27 mouse cellular contexts compared by ENCODE assay signal in the genomic region with DNA sequence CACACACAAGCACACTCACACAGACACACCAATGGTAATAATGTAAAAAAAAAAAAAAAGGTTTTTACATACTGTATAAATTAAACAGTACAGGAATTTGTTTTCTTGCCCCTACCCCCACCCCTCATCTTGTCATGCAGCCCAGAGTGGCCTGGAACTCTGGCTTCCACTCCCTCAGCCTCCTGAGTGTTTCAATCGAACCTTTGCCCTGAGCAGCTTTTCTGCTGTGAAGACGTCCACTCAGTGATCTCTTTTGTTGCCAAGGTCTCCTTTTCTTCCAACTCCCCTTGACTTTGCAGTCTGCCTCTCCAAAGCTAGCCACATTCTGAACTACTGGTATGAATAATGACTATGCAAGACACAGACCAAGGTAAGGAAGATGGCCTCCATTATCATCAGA. TPM values are rescaled to one million over a fixed set of nuclear protein-coding genes. Genes with fewer than 3 reads are reported as not detected.
A peak's percentile ranks its signal among the peaks of the same experiment; 100 is the strongest.
DNase-seq lines count a peak whose midpoint lies in the region; ATAC-seq and TF ChIP-seq lines count a peak whose summit lies in the region.
"Had no signal": no experiment of that assay in that cellular context is flagged by ENCODE, and none has a peak within 500 bp of the region (broad histone marks: within the 10 kb centered on the region; RNA-seq: fewer than 3 reads in every experiment).

No protein-coding gene starts in this region.

- ATAC-seq in forebrain, embryonic 11.5 days (replicated peaks; ENCODE audit: low FRiP score), result 0 out of 2 replicates have a peak, but pooled peaks have one; percentile 4
- ATAC-seq in forebrain, embryonic 14.5 days, result no peak
- no peak for ATAC-seq in kidney, embryonic 16.5 days (ENCODE audit: low FRiP score, low TSS enrichment)
- ATAC-seq in midbrain, embryonic 11.5 days (ENCODE audit: low FRiP score), result no peak
- ATAC-seq in midbrain, embryonic 13.5 days, result no peak
- ATAC-seq: activated CD4-positive, CD25-positive, alpha-beta regulatory T cell, adult 4 months; CD4-positive, CD25-positive, alpha-beta regulatory T cell, adult 4 months; forebrain, embryonic 15.5 days; forebrain, postnatal 0 days; Patski had no signal

- 71% methylated on average over 2 of the region's 2 CpGs for WGBS in forebrain, embryonic 11.5 days
- 63% methylated on average over 2 of the region's 2 CpGs for WGBS in forebrain, embryonic 14.5 days
- WGBS in kidney, adult 2 months, result 48% methylated on average over 2 of the region's 2 CpGs
- 46% methylated on average over 2 of the region's 2 CpGs for WGBS in kidney, embryonic 16.5 days
- 71% methylated on average over 2 of the region's 2 CpGs for WGBS in midbrain, embryonic 11.5 days
- WGBS in midbrain, embryonic 13.5 days, result 54% methylated on average over 2 of the region's 2 CpGs

- no peaks in the 10 kb centered on the region for H3K9me3 ChIP-seq in forebrain, embryonic 11.5 days (ENCODE audit: control insufficient read depth, low read length)
- no peaks in the 10 kb centered on the region for H3K9me3 ChIP-seq in forebrain, embryonic 14.5 days (replicated peaks; ENCODE audit: control insufficient read depth, low read length)
- H3K9me3 ChIP-seq in kidney, embryonic 16.5 days (ENCODE audit: low read length), result no peaks in the 10 kb centered on the region
- H3K9me3 ChIP-seq in midbrain, embryonic 11.5 days (ENCODE audit: control insufficient read depth, low read length), result no peaks in the 10 kb centered on the region
- H3K9me3 ChIP-seq in midbrain, embryonic 13.5 days, result no peaks in the 10 kb centered on the region; the same call in 1 of the 2 replicates
- H3K9me3 ChIP-seq: embryonic facial prominence, embryonic 10.5 days; embryonic facial prominence, embryonic 12.5 days; forebrain, embryonic 12.5 days; forebrain, embryonic 15.5 days; G1E had no signal

- 0 out of 2 replicates have a peak, but pooled peaks cover 2% of the 10 kb centered on the region for H3K4me1 ChIP-seq in forebrain, embryonic 11.5 days (replicated peaks; ENCODE audit: control insufficient read depth, insufficient read depth, low read length)
- H3K4me1 ChIP-seq in forebrain, embryonic 14.5 days (ENCODE audit: control insufficient read depth, insufficient read depth, low read length), result no peaks in the 10 kb centered on the region
- no peaks in the 10 kb centered on the region; the same call in 1 of the 2 replicates for H3K4me1 ChIP-seq in kidney, adult 2 months (ENCODE audit: control insufficient read depth, insufficient read depth, low read length)
- 0 out of 2 replicates have a peak, but pooled peaks cover 2% of the 10 kb centered on the region for H3K4me1 ChIP-seq in kidney, embryonic 16.5 days (ENCODE audit: insufficient read depth, low read length)
- H3K4me1 ChIP-seq in midbrain, embryonic 11.5 days (ENCODE audit: control insufficient read depth, insufficient read depth, low read length), result no peaks in the 10 kb centered on the region
- 0 out of 2 replicates have a peak, but pooled peaks cover 2% of the 10 kb centered on the region for H3K4me1 ChIP-seq in midbrain, embryonic 13.5 days (replicated peaks)
- H3K4me1 ChIP-seq: embryonic facial prominence, embryonic 12.5 days; forebrain, embryonic 15.5 days had no signal

- no peak overlapping the region for H3K4me3 ChIP-seq in forebrain, embryonic 11.5 days (ENCODE audit: low read depth, low read length)
- no peak overlapping the region for H3K4me3 ChIP-seq in forebrain, embryonic 14.5 days (ENCODE audit: low read depth, low read length)
- H3K4me3 ChIP-seq in kidney, adult 2 months (ENCODE audit: insufficient read depth, low read depth, low read length), result no peak overlapping the region
- H3K4me3 ChIP-seq in kidney, embryonic 16.5 days (ENCODE audit: low read length), result no peak overlapping the region
- H3K4me3 ChIP-seq in midbrain, embryonic 11.5 days (ENCODE audit: low read depth, low read length), result no peak overlapping the region
- H3K4me3 ChIP-seq in midbrain, embryonic 13.5 days (replicated peaks), result no peak overlapping the region
- H3K4me3 ChIP-seq: embryonic facial prominence, embryonic 10.5 days; embryonic facial prominence, embryonic 12.5 days; forebrain, embryonic 12.5 days; forebrain, embryonic 15.5 days had no signal

- H3K4me2 ChIP-seq in forebrain, embryonic 11.5 days (ENCODE audit: low read depth, low read length, severe bottlenecking), result no peak overlapping the region
- no peak overlapping the region for H3K4me2 ChIP-seq in forebrain, embryonic 14.5 days (ENCODE audit: low read length)
- H3K4me2 ChIP-seq in kidney, embryonic 16.5 days (replicated peaks; ENCODE audit: low read depth, low read length), result no peak overlapping the region
- no peak overlapping the region for H3K4me2 ChIP-seq in midbrain, embryonic 11.5 days
- no peak overlapping the region for H3K4me2 ChIP-seq in midbrain, embryonic 13.5 days (replicated peaks)
- H3K4me2 ChIP-seq: embryonic facial prominence, embryonic 12.5 days; forebrain, embryonic 12.5 days; forebrain, embryonic 15.5 days had no signal

- H3K27ac ChIP-seq in forebrain, embryonic 11.5 days (ENCODE audit: low read depth, low read length), result no peak overlapping the region
- no peak overlapping the region for H3K27ac ChIP-seq in forebrain, embryonic 14.5 days (ENCODE audit: low read depth, low read length)
- H3K27ac ChIP-seq in kidney, adult 2 months (ENCODE audit: insufficient read depth, low read depth, low read length), result peak overlapping the region; percentile 35; the same call in 1 of the 2 replicates
- no peak overlapping the region for H3K27ac ChIP-seq in kidney, embryonic 16.5 days (ENCODE audit: low read length)
- no peak overlapping the region for H3K27ac ChIP-seq in midbrain, embryonic 11.5 days (ENCODE audit: low read depth, low read length)
- H3K27ac ChIP-seq in midbrain, embryonic 13.5 days, result no peak overlapping the region
- H3K27ac ChIP-seq: embryonic facial prominence, embryonic 10.5 days; embryonic facial prominence, embryonic 12.5 days; forebrain, embryonic 12.5 days; forebrain, embryonic 15.5 days had no signal

- DNase-seq in forebrain, embryonic 11.5 days (ENCODE audit: low spot score), result no peak
- no peak for DNase-seq in forebrain, embryonic 14.5 days (ENCODE audit: low spot score)
- DNase-seq in kidney, adult 2 months, result peak; percentile 69
- peak; percentile 79 for DNase-seq in midbrain, embryonic 11.5 days (ENCODE audit: low spot score, missing footprints)
- DNase-seq: adrenal gland, adult 8-10 months; adrenal gland, postnatal 14 days; adrenal gland, postnatal 36 days; B cell, adult 2 months; cerebellum, adult 11-12 months; cerebellum, adult 2 months; cerebellum, adult 9-10 months; cerebellum, postnatal 10 days; cerebellum, postnatal 25 days; forebrain, postnatal 0 days had no signal

- H3K9ac ChIP-seq in forebrain, embryonic 11.5 days (ENCODE audit: low read length), result no peak overlapping the region
- no peak overlapping the region for H3K9ac ChIP-seq in forebrain, embryonic 14.5 days (ENCODE audit: low read length)
- H3K9ac ChIP-seq in kidney, embryonic 16.5 days (replicated peaks; ENCODE audit: low read length), result no peak overlapping the region
- no peak overlapping the region for H3K9ac ChIP-seq in midbrain, embryonic 11.5 days (ENCODE audit: low read length)
- no peak overlapping the region for H3K9ac ChIP-seq in midbrain, embryonic 13.5 days (replicated peaks)
- H3K9ac ChIP-seq: embryonic facial prominence, embryonic 12.5 days; forebrain, embryonic 12.5 days; forebrain, embryonic 15.5 days; forebrain, postnatal 0 days had no signal

- no peaks in the 10 kb centered on the region for H3K27me3 ChIP-seq in forebrain, embryonic 11.5 days (ENCODE audit: control insufficient read depth, insufficient read depth, low read length)
- H3K27me3 ChIP-seq in forebrain, embryonic 14.5 days (replicated peaks; ENCODE audit: control insufficient read depth, insufficient read depth, low read length), result no peaks in the 10 kb centered on the region
- no peaks in the 10 kb centered on the region for H3K27me3 ChIP-seq in kidney, adult 2 months (replicated peaks; ENCODE audit: control insufficient read depth, insufficient read depth, low read length)
- H3K27me3 ChIP-seq in kidney, embryonic 16.5 days (ENCODE audit: insufficient read depth, low read length), result no peaks in the 10 kb centered on the region
- no peaks in the 10 kb centered on the region for H3K27me3 ChIP-seq in midbrain, embryonic 11.5 days (ENCODE audit: control insufficient read depth, insufficient read depth, low read length)
- no peaks in the 10 kb centered on the region for H3K27me3 ChIP-seq in midbrain, embryonic 13.5 days
- H3K27me3 ChIP-seq: CH12.LX; embryonic facial prominence, embryonic 12.5 days; forebrain, embryonic 12.5 days; forebrain, embryonic 15.5 days; Patski had no signal

- TF ChIP-seq CTCF in kidney, adult 2 months (conservative IDR thresholded peaks at IDR 0.05; ENCODE audit: insufficient read depth, insufficient read length, low read depth, low read length), result no peak

- no peak for TF ChIP-seq POLR2A in kidney, adult 2 months (IDR thresholded peaks at IDR 0.05; ENCODE audit: low read depth, low read length)

- H3K36me3 ChIP-seq in forebrain, embryonic 11.5 days (ENCODE audit: control insufficient read depth, insufficient read depth, low read length), result no peaks in the 10 kb centered on the region
- no peaks in the 10 kb centered on the region for H3K36me3 ChIP-seq in forebrain, embryonic 14.5 days (ENCODE audit: control insufficient read depth, insufficient read depth, low read length)
- H3K36me3 ChIP-seq in kidney, adult 2 months (ENCODE audit: control insufficient read depth, insufficient read depth, low read length), result no peaks in the 10 kb centered on the region
- no peaks in the 10 kb centered on the region for H3K36me3 ChIP-seq in kidney, embryonic 16.5 days (ENCODE audit: insufficient read depth, low read length)
- no peaks in the 10 kb centered on the region for H3K36me3 ChIP-seq in midbrain, embryonic 11.5 days (ENCODE audit: control insufficient read depth, insufficient read depth, low read length)
- H3K36me3 ChIP-seq in midbrain, embryonic 13.5 days, result no peaks in the 10 kb centered on the region
- H3K36me3 ChIP-seq: embryonic facial prominence, embryonic 10.5 days; embryonic facial prominence, embryonic 12.5 days; forebrain, embryonic 12.5 days; forebrain, embryonic 15.5 days; G1E had no signal

RNA-seq across cellular contexts. Expression of a gene that starts 35.9 kb away (rescaled TPM):
- polyA plus RNA-seq in forebrain, embryonic 11.5 days (2014; fragmentation: Nextera tagmentation; extraction: Ambion mirVana), result not detected in 2 replicates
- polyA plus RNA-seq in forebrain, embryonic 14.5 days (2014; fragmentation: Nextera tagmentation; extraction: Ambion mirVana), result not detected in 2 replicates
- polyA plus RNA-seq in kidney, adult 2 months (2012; rRNA removed), result not detected in 2 replicates
- 0.67 TPM in 2 replicates for polyA plus RNA-seq in kidney, embryonic 16.5 days (2015; fragmentation: Nextera tagmentation; extraction: Ambion mirVana)
- not detected in 2 replicates for polyA plus RNA-seq in midbrain, embryonic 11.5 days (2014; fragmentation: Nextera tagmentation; extraction: Ambion mirVana)
- polyA plus RNA-seq in midbrain, embryonic 13.5 days (2015; fragmentation: Nextera tagmentation; extraction: Ambion mirVana), result not detected in 2 replicates
- polyA plus RNA-seq: activated CD4-positive, CD25-positive, alpha-beta regulatory T cell, adult 4 months; CD4-positive, CD25-positive, alpha-beta regulatory T cell, adult 4 months; cerebellum, adult 2 months; cortical plate, adult 2 months; embryonic facial prominence, embryonic 10.5 days; embryonic facial prominence, embryonic 12.5 days; embryonic facial prominence, embryonic 14.5 days; forebrain, embryonic 12.5 days; forebrain, embryonic 15.5 days; forebrain, postnatal 0 days; Patski had no signal

RNA-seq across cellular contexts. Expression of a gene that starts 41.9 kb away (rescaled TPM):
- not detected in 2 replicates for polyA plus RNA-seq in forebrain, embryonic 11.5 days (2014; fragmentation: Nextera tagmentation; extraction: Ambion mirVana)
- polyA plus RNA-seq in forebrain, embryonic 14.5 days (2014; fragmentation: Nextera tagmentation; extraction: Ambion mirVana), result not detected in 2 replicates
- 0.13 and 0.19 TPM in 2 replicates for polyA plus RNA-seq in kidney, adult 2 months (2012; rRNA removed)
- polyA plus RNA-seq in kidney, embryonic 16.5 days (2015; fragmentation: Nextera tagmentation; extraction: Ambion mirVana), result 1.4 and 1.9 TPM in 2 replicates
- 0.38 TPM in 1 of 2 replicates, not detected in the other for polyA plus RNA-seq in midbrain, embryonic 11.5 days (2014; fragmentation: Nextera tagmentation; extraction: Ambion mirVana)
- polyA plus RNA-seq in midbrain, embryonic 13.5 days (2015; fragmentation: Nextera tagmentation; extraction: Ambion mirVana), result not detected in 2 replicates
- polyA plus RNA-seq: activated CD4-positive, CD25-positive, alpha-beta regulatory T cell, adult 4 months; CD4-positive, CD25-positive, alpha-beta regulatory T cell, adult 4 months; cerebellum, adult 2 months; cortical plate, adult 2 months; embryonic facial prominence, embryonic 10.5 days; embryonic facial prominence, embryonic 12.5 days; embryonic facial prominence, embryonic 14.5 days; forebrain, embryonic 12.5 days; forebrain, embryonic 15.5 days; forebrain, postnatal 0 days; Patski had no signal

RNA-seq across cellular contexts. Expression of a gene that starts 47.6 kb away (rescaled TPM):
- polyA plus RNA-seq in forebrain, embryonic 11.5 days (2014; fragmentation: Nextera tagmentation; extraction: Ambion mirVana), result not detected in 2 replicates
- not detected in 2 replicates for polyA plus RNA-seq in forebrain, embryonic 14.5 days (2014; fragmentation: Nextera tagmentation; extraction: Ambion mirVana)
- polyA plus RNA-seq in kidney, adult 2 months (2012; rRNA removed), result not detected in 2 replicates
- 0.50 TPM in 1 of 2 replicates, not detected in the other for polyA plus RNA-seq in kidney, embryonic 16.5 days (2015; fragmentation: Nextera tagmentation; extraction: Ambion mirVana)
- polyA plus RNA-seq in midbrain, embryonic 11.5 days (2014; fragmentation: Nextera tagmentation; extraction: Ambion mirVana), result 0.36 TPM in 1 of 2 replicates, not detected in the other
- not detected in 2 replicates for polyA plus RNA-seq in midbrain, embryonic 13.5 days (2015; fragmentation: Nextera tagmentation; extraction: Ambion mirVana)
- polyA plus RNA-seq: activated CD4-positive, CD25-positive, alpha-beta regulatory T cell, adult 4 months; CD4-positive, CD25-positive, alpha-beta regulatory T cell, adult 4 months; cerebellum, adult 2 months; cortical plate, adult 2 months; embryonic facial prominence, embryonic 10.5 days; embryonic facial prominence, embryonic 12.5 days; forebrain, embryonic 12.5 days; forebrain, embryonic 15.5 days; forebrain, postnatal 0 days; Patski had no signal

RNA-seq across cellular contexts. Expression of a gene that starts 53.7 kb away (rescaled TPM):
- polyA plus RNA-seq in forebrain, embryonic 11.5 days (2014; fragmentation: Nextera tagmentation; extraction: Ambion mirVana), result 0.16 and 0.19 TPM in 2 replicates
- not detected in 2 replicates for polyA plus RNA-seq in forebrain, embryonic 14.5 days (2014; fragmentation: Nextera tagmentation; extraction: Ambion mirVana)
- polyA plus RNA-seq in kidney, adult 2 months (2012; rRNA removed), result 0.31 and 0.54 TPM in 2 replicates
- polyA plus RNA-seq in kidney, embryonic 16.5 days (2015; fragmentation: Nextera tagmentation; extraction: Ambion mirVana), result 0.86 and 0.91 TPM in 2 replicates
- 0.18 and 0.42 TPM in 2 replicates for polyA plus RNA-seq in midbrain, embryonic 11.5 days (2014; fragmentation: Nextera tagmentation; extraction: Ambion mirVana)
- polyA plus RNA-seq in midbrain, embryonic 13.5 days (2015; fragmentation: Nextera tagmentation; extraction: Ambion mirVana), result not detected in 2 replicates
- polyA plus RNA-seq: activated CD4-positive, CD25-positive, alpha-beta regulatory T cell, adult 4 months; CD4-positive, CD25-positive, alpha-beta regulatory T cell, adult 4 months; cerebellum, adult 2 months; cortical plate, adult 2 months; embryonic facial prominence, embryonic 10.5 days; embryonic facial prominence, embryonic 14.5 days; forebrain, embryonic 12.5 days; forebrain, embryonic 15.5 days; forebrain, postnatal 0 days; Patski had no signal

Comparison
In these comparisons a context has a peak if more than half of its experiments do, and no peak if none do; other contexts are left out.
1. DNase-seq: peak in kidney, adult 2 months (single experiment) and midbrain, embryonic 11.5 days (single experiment); none in forebrain, embryonic 11.5 days (single experiment) and forebrain, embryonic 14.5 days (single experiment).